Comparison of ENCODE assay signal across 9 mouse cellular contexts in genomic region chr16:20958905-20959304, GRCm38 (mm10).
DNase-seq lines count a peak whose midpoint lies in the region; ATAC-seq and TF ChIP-seq lines count a peak whose summit lies in the region.
"Had no signal": no experiment of that assay in that cellular context is flagged by ENCODE, and none has a peak within 500 bp of the region (broad histone marks: within the 10 kb centered on the region; RNA-seq: fewer than 3 reads in every experiment).

No protein-coding gene starts in this region.

- intact Hi-C loops in gastrocnemius, adult 2 months (cut with DNase I): no loop called here

- H3K4me1 ChIP-seq in hindbrain, embryonic 15.5 days (replicated peaks): no peaks in the 10 kb centered on the region
- H3K4me1 ChIP-seq in hindbrain, embryonic 11.5 days (replicated peaks; ENCODE audit: control insufficient read depth, insufficient read depth, low read length): no peaks in the 10 kb centered on the region

- WGBS in hindbrain, embryonic 15.5 days: 50% methylated on average over 10 of the region's 10 CpGs
- WGBS in hindbrain, embryonic 11.5 days: 90% methylated on average over 10 of the region's 10 CpGs

- peak overlapping the region; percentile 37 for H3K4me2 ChIP-seq in hindbrain, embryonic 15.5 days
- H3K4me2 ChIP-seq in hindbrain, embryonic 11.5 days (replicated peaks; ENCODE audit: low read depth, low read length): no peak overlapping the region

- no peak for DNase-seq in hindbrain, embryonic 11.5 days (ENCODE audit: low spot score)
- DNase-seq in CD8-positive naive resting alpha-beta T cell, adult 2 months (ENCODE audit: low read depth in 2 of 2, low spot score in 2 of 2): peak; percentile 19 to 20
- DNase-seq in cerebellum, adult 9-10 months: peak; percentile 3
- DNase-seq in lung, adult 18-20 months: peak; percentile 30 to 44
- DNase-seq in adrenal gland, postnatal 10 days: no peak
- no peak for DNase-seq in B cell, adult 2 months
- DNase-seq in gastrocnemius, adult 2 months: no peak

- no peaks in the 10 kb centered on the region for H3K9me3 ChIP-seq in hindbrain, embryonic 15.5 days
- H3K9me3 ChIP-seq in hindbrain, embryonic 11.5 days (ENCODE audit: control insufficient read depth, low read length): no peaks in the 10 kb centered on the region

- TF ChIP-seq CTCF in gastrocnemius, adult 2 months (IDR thresholded peaks at IDR 0.05): no peak

- no peaks in the 10 kb centered on the region for H3K36me3 ChIP-seq in hindbrain, embryonic 15.5 days
- H3K36me3 ChIP-seq in hindbrain, embryonic 11.5 days (ENCODE audit: control insufficient read depth, insufficient read depth, low read length): no peaks in the 10 kb centered on the region

- peak; percentile 27; the same call in 1 of the 2 replicates for ATAC-seq in hindbrain, embryonic 15.5 days (ENCODE audit: low FRiP score, low read depth)
- ATAC-seq in hindbrain, embryonic 11.5 days (ENCODE audit: low FRiP score): no peak

- no peak overlapping the region for H3K27ac ChIP-seq in hindbrain, embryonic 15.5 days (replicated peaks)
- no peak overlapping the region for H3K27ac ChIP-seq in hindbrain, embryonic 11.5 days (ENCODE audit: low read depth, low read length)
- H3K27ac ChIP-seq in gastrocnemius, adult 2 months: no peak overlapping the region

- H3K9ac ChIP-seq in hindbrain, embryonic 15.5 days: no peak overlapping the region
- H3K9ac ChIP-seq in hindbrain, embryonic 11.5 days (ENCODE audit: low read depth, low read length): no peak overlapping the region

- no peaks in the 10 kb centered on the region for H3K27me3 ChIP-seq in hindbrain, embryonic 15.5 days
- no peaks in the 10 kb centered on the region for H3K27me3 ChIP-seq in hindbrain, embryonic 11.5 days (ENCODE audit: control insufficient read depth, insufficient read depth, low read length)

- H3K4me3 ChIP-seq in hindbrain, embryonic 15.5 days: no peak overlapping the region
- no peak overlapping the region for H3K4me3 ChIP-seq in hindbrain, embryonic 11.5 days (ENCODE audit: low read depth, low read length)
- no peak overlapping the region for H3K4me3 ChIP-seq in gastrocnemius, adult 2 months
- H3K4me3 ChIP-seq: myocyte had no signal

Comparison
In these comparisons a context has a peak if more than half of its experiments do, and no peak if none do; other contexts are left out.
1. DNase-seq: peak in CD8-positive naive resting alpha-beta T cell, adult 2 months (2 of 2), cerebellum, adult 9-10 months (single experiment) and lung, adult 18-20 months (2 of 2); none in hindbrain, embryonic 11.5 days (single experiment), adrenal gland, postnatal 10 days (single experiment), B cell, adult 2 months (0 of 2) and gastrocnemius, adult 2 months (single experiment).